Mouse (Mus musculus): ENCODE results near the gene Rtn4rl2. TPM values are rescaled to one million over a fixed set of nuclear protein-coding genes. Genes with fewer than 3 reads are reported as not detected.
A peak's percentile ranks its signal among the peaks of the same experiment; 100 is the strongest.

The Rtn4rl2 gene
- total and polyA plus RNA-seq, 2 experiments from 2014 or later, result 23.7 to 25.8 TPM

- H3K9me3 ChIP-seq (ENCODE audit: low read length), result no peaks in the 10 kb centered on the region
- H3K27ac ChIP-seq (ENCODE audit: low read depth, low read length), result no peak overlapping the region
- H3K36me3 ChIP-seq (ENCODE audit: insufficient read depth), result no peaks in the 10 kb centered on the region
- H3K4me2 ChIP-seq (ENCODE audit: low read depth), result peak overlapping the region; percentile 99
- H3K4me3 ChIP-seq (ENCODE audit: low read depth, low read length), result peak overlapping the region; percentile 58
- H3K4me1 ChIP-seq (ENCODE audit: insufficient read depth), result 0 out of 2 replicates have a peak, but pooled peaks cover 10% of the 10 kb centered on the region
- ATAC-seq (peak; percentile 91), DNase-seq (peak; percentile 73)
- H3K9ac ChIP-seq, result peak overlapping the region; percentile 50
- H3K27me3 ChIP-seq (ENCODE audit: insufficient read depth, low read length), result peaks cover 25% of the 10 kb centered on the region
- under 1% methylated on average over 53 of the region's 54 CpGs for WGBS
- no peak for TF ChIP-seq CTCF (IDR thresholded peaks at IDR 0.05; ENCODE audit: low read depth)
These were observed 46.3 kb downstream of the Rtn4rl2 start for GRCm38 (mm10) chr2:84840016-84840747.

GRCm38 (mm10) chr2:84838993-84839980, 47.2 kb downstream of the Rtn4rl2 start:
- DNase-seq, result peak; percentile 11
- 1% methylated on average over 47 of the region's 47 CpGs for WGBS
- H3K9me3 ChIP-seq (ENCODE audit: low read length), result no peaks in the 10 kb centered on the region
- no peak for TF ChIP-seq CTCF (IDR thresholded peaks at IDR 0.05; ENCODE audit: low read depth)
- peak; percentile 14 for ATAC-seq
- H3K27ac ChIP-seq (ENCODE audit: low read depth, low read length), result no peak overlapping the region
- H3K27me3 ChIP-seq (ENCODE audit: insufficient read depth, low read length), result peaks cover 25% of the 10 kb centered on the region
- 0 out of 2 replicates have a peak, but pooled peaks cover 10% of the 10 kb centered on the region for H3K4me1 ChIP-seq (ENCODE audit: insufficient read depth)
- peak overlapping the region; percentile 58 for H3K4me3 ChIP-seq (ENCODE audit: low read depth, low read length)
- H3K36me3 ChIP-seq (ENCODE audit: insufficient read depth), result no peaks in the 10 kb centered on the region
- peak overlapping the region; percentile 99 for H3K4me2 ChIP-seq (ENCODE audit: low read depth)
- peak overlapping the region; percentile 50 for H3K9ac ChIP-seq

GRCm38 (mm10) chr2:84838593-84838949, 47.9 kb downstream of the Rtn4rl2 start, which contains the start of gene Slc43a1:
Slc43a1 (plus strand) TSS chr2:84838850.
- peak within 1 kb of the TSS; percentile 50 for H3K9ac ChIP-seq

GRCm38 (mm10) chr2:84837817-84838592, 48.5 kb downstream of the Rtn4rl2 start:
- H3K27ac ChIP-seq (ENCODE audit: low read depth, low read length), result no peak overlapping the region
- H3K4me1 ChIP-seq (ENCODE audit: insufficient read depth), result 0 out of 2 replicates have a peak, but pooled peaks cover 10% of the 10 kb centered on the region
- no peaks in the 10 kb centered on the region for H3K36me3 ChIP-seq (ENCODE audit: insufficient read depth)
- DNase-seq (no peak), ATAC-seq (no peak)
- WGBS, result 25% methylated on average over 9 of the region's 9 CpGs
- no peak overlapping the region for H3K4me3 ChIP-seq (ENCODE audit: low read depth, low read length)
- H3K27me3 ChIP-seq (ENCODE audit: insufficient read depth, low read length), result peaks cover 25% of the 10 kb centered on the region
- no peak for TF ChIP-seq CTCF (IDR thresholded peaks at IDR 0.05; ENCODE audit: low read depth)
- no peak overlapping the region for H3K4me2 ChIP-seq (ENCODE audit: low read depth)
- H3K9ac ChIP-seq, result no peak overlapping the region
- H3K9me3 ChIP-seq (ENCODE audit: low read length), result no peaks in the 10 kb centered on the region

More at GRCm38 (mm10) chr2:84838593-84838949, 47.9 kb downstream of the Rtn4rl2 start, which contains the start of gene Slc43a1:
- Histone ChIP-seq H3K27me3 (ENCODE audit: insufficient read depth, low read length) (peaks cover 25% of the 10 kb centered on the region), H3K4me3 (ENCODE audit: low read depth, low read length) (peak within 1 kb of the TSS; percentile 58), H3K4me1 (ENCODE audit: insufficient read depth) (0 out of 2 replicates have a peak, but pooled peaks cover 10% of the 10 kb centered on the region), H3K4me2 (ENCODE audit: low read depth) (peak within 1 kb of the TSS; percentile 99), H3K27ac (ENCODE audit: low read depth, low read length) (no peak within 1 kb of the TSS), H3K36me3 (ENCODE audit: insufficient read depth) (no peaks in the 10 kb centered on the region), H3K9me3 (ENCODE audit: low read length) (no peaks in the 10 kb centered on the region)
- TF ChIP-seq CTCF (IDR thresholded peaks at IDR 0.05; ENCODE audit: low read depth), result no peak
- whole genome bisulfite sequencing, result 16% methylated on average over 10 of the region's 10 CpGs
- ATAC-seq (no peak), DNase-seq (no peak)

DNA sequence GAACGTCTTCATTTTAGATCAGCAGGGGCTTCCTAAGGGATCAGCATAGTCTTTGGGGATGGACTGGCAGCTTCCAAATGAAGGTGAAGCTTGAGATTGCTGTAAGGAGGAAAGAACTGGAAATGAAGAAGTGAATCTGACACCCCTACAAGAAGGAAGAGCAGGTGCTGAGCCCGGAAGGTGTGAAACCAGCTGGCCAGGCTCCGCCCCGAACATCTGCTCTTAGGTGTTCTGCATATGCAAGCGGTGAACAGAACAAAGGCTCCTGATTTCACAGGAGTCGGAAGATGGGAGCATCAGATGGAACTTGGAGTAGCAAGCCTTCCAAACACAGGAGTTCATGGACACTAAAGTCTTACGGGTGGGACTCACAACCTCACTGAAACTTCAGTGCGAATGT, 49.4 kb downstream of the Rtn4rl2 start:
- WGBS, result 72% methylated on average over 8 of the region's 8 CpGs
- DNase-seq (no peak), ATAC-seq (no peak)
- Histone ChIP-seq H3K9ac (no peak overlapping the region), H3K4me2 (ENCODE audit: low read depth) (no peak overlapping the region), H3K4me3 (ENCODE audit: low read depth, low read length) (no peak overlapping the region), H3K27me3 (ENCODE audit: insufficient read depth, low read length) (peaks cover 25% of the 10 kb centered on the region), H3K4me1 (ENCODE audit: insufficient read depth) (0 out of 2 replicates have a peak, but pooled peaks cover 10% of the 10 kb centered on the region), H3K9me3 (ENCODE audit: low read length) (no peaks in the 10 kb centered on the region), H3K27ac (ENCODE audit: low read depth, low read length) (no peak overlapping the region), H3K36me3 (ENCODE audit: insufficient read depth) (no peaks in the 10 kb centered on the region)
- no peak for TF ChIP-seq CTCF (IDR thresholded peaks at IDR 0.05; ENCODE audit: low read depth)
